Mouse (Mus musculus): ENCODE data around the gene Gm48551. TPM values are rescaled to one million over a fixed set of nuclear protein-coding genes. Genes with fewer than 3 reads are reported as not detected.

Gene Gm48551
- total RNA-seq, 2 experiments from 2014 or later: 3.7 TPM; not detected in 1

DNA sequence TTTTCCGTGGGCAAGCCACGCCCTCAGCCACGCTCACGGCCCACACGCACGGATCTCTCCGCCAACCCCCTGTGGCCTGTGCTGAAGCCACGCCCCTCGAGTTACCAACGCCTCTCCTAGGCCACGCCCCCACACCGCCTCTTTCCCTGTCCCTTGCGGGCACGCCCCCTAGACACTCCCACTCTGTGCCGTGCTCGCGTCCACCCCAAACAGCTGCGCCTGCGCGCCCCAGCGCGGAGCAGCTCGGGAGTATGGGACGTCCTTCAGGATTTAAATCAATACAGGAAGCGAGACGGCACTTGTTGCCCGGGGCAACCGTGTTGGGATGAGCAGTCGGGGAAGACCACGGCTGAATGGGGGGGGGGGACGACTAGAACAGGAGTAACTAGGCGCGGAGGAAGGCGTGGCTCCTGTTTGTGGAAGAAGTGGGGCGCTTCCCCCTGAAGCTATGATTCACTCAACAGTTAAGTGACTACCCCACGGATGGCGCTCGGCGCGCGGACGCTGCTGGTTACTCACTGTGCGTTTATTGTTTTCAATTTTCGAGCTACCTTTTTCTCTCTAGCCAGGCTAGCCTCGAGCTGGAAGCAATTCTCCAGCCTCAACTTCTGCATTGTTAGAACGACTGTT lies 5.6 kb upstream of the Gm48551 start:
- peak; percentile 61 for ATAC-seq (replicated peaks; ENCODE audit: low FRiP score, poor library complexity, severe bottlenecking)

DNA sequence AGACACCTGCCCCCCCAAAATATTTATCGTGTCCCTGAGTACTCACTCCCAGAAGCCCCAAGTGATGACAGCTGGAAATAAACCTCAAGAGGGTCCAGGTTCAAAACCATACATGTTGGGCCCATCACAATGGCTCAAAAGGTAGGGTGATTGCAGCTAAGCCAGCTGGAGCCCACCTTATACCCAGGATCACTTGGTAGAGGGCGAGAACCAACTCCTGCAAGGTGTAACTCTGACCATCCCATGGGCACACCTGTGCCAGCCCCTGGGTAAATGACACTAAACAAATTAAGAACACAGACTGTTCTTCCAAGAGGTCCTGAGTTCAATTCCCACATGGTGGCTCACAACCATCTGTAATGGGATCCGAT lies 5.1 kb upstream of the Gm48551 start:
- no peak for ATAC-seq (replicated peaks; ENCODE audit: low FRiP score, poor library complexity, severe bottlenecking)

DNA sequence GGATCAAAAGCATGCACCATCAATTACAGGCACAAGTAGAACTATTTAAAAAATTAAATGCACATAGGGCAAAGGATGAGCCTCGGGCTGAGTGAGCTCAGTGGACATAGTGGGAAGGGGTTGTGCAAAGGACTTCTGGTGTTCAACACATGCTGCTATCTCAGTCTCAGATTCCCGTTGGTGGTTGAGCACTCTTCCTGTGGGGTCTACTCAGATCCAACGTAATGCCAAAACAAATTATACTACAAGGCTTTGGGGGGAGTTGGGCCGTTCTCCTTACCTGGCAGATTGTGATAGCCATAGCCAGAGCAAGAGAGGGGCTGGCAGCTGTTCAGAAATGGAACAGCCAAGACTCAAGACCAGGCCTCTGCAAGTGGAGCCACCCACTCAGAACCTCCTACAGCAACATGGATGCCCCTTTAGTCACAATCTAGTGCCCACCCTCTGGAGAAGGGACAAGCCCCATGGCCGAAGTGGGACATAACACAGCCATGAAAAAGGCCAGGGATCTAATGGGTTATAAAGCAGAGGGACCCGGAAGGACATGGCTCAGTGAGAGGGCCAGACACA lies 4.4 kb upstream of the Gm48551 start:
- no peak for ATAC-seq (replicated peaks; ENCODE audit: low FRiP score, poor library complexity, severe bottlenecking)

DNA sequence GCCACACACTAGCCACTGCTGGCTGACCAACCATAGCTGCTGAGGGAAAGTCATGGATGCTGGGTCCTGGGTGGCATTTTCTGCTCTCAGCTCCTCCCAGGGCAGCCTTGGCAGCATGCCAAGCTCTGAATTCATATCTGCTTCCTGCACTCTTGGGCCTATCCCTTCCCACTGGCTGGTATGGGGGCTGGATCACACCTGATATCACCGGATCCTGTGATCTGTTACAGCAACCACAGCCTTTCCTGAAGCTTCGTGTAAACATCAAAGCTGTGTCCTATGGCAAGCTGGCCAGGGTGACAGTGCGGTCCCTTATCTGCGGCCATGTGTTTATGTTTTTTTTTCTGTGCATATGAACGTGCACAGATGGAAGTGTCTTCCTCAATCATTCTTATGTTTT lies 2.2 kb upstream of the Gm48551 start:
- ATAC-seq (replicated peaks; ENCODE audit: low FRiP score, poor library complexity, severe bottlenecking): peak; percentile 54

DNA sequence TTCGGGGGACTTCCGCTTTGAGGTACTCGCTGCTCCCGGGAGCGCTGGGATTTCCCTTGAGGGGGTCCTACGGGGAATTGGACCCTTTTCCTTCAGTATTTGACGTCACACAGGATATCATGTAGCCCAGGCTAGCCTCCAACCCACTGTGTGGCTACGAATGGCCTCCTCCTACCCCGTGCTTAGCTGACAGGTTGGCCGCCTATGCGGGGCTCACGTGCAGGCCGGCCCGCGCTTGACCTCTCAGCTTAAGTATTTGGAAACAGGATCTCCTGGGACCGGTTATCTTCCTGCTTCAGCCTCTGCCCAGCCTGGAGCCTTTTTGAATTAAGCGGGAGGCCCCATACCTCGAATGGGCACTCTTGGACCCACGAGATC lies 328 bp downstream of the Gm48551 start:
- ATAC-seq (replicated peaks; ENCODE audit: low FRiP score, poor library complexity, severe bottlenecking): no peak

DNA sequence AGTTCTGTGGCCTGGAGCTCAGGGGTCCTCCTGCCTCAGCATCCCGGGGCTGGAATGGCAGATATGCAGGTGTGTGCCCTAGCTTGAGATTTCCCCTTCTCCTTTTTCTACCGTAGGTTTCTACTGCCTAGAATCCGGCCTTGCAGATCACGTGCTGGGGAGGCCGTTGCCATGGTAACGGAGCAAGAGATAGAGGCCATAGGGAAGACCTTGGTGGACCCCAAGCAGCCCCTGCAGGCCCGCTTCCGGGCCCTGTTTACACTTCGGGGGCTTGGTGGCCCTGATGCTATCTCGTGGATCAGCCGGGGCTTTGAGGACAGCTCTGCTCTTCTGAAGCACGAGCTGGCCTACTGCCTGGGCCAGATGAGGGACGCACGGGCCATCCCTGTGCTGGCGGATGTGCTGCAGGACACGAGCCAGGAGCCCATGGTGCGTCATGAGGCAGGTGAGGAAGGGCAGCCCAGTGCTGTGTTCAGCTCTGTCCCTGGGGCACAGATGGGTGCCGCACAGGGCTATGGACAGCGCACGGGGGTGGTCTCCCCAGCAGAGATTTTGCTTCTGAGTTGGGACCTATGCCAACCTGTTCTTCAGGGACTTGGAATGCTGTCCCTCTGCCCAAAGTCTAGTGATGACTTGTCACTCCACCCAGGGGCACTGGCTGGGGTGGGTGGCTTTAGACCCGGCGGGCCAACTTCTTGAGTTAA lies 1.5 kb downstream of the Gm48551 start:
- ATAC-seq (replicated peaks; ENCODE audit: low FRiP score, poor library complexity, severe bottlenecking): no peak

DNA sequence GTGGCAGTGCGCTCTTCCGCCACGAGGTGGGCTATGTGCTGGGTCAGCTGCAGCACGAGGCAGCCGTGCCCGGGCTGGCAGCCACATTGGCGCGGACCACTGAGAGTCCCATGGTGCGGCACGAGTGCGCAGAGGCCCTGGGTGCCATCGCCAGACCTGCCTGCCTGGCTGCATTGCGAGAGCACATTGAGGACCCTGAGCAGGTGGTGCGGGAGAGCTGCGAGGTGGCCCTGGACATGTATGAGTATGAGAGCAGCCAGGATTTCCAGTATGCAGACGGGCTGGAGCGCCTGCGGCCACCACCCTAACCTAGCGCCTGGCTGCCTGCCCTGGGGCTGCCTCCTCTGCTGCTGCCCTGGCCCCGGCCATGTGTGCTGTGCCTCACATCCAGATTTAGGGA lies 3.5 kb downstream of the Gm48551 start:
- ATAC-seq (replicated peaks; ENCODE audit: low FRiP score, poor library complexity, severe bottlenecking): no peak

DNA sequence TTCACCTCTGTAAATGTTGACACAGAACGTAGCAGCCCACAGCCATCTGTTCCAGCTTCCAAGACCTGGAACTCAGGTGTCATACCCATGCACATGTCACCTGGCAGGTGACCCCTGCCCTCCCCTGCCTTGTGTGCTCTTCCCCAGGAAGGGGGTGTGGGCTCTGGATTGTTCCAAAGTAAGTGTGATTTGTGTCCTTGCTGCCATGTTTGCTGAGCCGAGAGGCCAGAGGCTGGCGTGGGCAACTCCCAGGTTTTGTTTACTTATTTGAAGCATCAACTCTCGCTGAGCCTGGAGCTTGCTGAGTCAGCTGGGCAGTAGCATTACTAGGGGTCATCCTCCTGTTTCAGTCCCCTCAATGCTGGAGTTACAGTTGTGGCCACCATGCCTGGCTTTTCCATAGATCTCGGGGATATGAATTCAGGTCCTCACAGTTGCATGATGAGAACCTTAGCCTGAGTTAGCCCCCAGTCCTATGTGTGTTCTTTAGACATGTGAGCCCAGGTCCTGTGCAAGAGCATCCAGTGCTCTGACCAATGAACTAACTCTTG lies 4.3 kb downstream of the Gm48551 start, which contains the start of gene Gm48552:
TSS of gene Gm48552 (plus strand) at position 501 of the 551 bp plus-strand sequence.
- no peak for ATAC-seq (replicated peaks; ENCODE audit: low FRiP score, poor library complexity, severe bottlenecking)

DNA sequence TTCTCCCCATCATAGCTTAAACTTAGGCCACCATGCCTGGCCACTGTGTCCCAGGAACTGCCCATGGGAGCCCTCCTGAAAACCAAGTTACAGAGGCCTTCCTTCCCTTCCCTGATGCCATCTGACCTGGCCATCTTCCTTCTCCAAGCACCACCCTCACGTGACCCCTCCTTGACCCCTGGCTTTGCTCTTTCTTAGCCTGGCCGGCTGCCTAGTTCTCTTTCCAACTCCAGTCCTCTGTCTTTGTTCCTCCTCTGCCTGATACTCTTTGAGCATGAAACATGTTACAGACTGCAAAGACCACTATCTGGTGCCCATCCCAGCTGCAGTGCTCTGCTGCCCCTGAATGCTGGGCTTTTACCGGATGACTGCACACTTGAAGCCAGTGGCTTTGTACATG lies 5.1 kb downstream of the Gm48551 start:
- no peak; the same call in 1 of the 2 replicates for ATAC-seq (replicated peaks; ENCODE audit: low FRiP score, poor library complexity, severe bottlenecking)

DNA sequence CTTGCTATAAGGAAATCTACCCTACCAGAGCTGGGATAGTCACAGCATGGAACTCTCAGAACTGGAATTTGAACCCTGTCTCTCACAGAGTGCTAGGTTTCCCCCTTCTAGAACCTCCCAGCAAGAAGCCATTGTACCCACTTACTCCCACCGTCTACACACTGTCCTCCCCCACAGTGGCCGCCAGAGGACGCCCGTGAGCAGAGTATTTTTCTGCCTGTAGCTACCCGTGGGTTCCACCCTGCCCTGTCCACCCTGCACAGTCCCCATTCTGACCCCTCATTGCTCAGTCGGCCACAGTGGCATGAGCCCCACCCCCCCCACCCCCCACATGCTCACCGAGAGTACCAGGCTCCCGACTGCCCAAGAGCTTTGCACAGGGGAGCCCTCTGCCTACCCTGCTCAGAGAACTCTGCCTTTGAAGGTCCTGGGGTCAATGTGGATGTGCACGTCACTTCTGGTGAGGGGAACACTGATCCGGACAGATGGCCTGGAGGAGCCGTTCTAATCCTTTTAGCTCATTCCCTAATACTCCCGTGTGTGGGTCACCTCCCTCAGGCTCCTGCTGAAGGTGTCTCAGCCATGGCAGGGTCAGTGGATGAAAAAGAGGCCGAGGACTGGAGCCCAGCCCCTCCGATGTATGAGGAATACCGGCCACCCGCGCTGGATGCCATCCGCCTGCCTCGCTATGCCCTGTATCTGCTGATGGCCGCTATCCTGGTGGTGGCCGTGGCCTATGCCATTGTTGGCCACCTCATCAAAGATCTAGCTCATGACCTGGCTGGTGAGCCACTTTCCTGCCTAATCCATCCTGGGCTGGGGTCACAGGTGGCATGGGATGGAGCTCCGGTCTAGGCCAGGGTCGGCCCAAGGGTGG lies 5.8 kb downstream of the Gm48551 start:
- ATAC-seq (replicated peaks; ENCODE audit: low FRiP score, poor library complexity, severe bottlenecking): peak; percentile 48

DNA sequence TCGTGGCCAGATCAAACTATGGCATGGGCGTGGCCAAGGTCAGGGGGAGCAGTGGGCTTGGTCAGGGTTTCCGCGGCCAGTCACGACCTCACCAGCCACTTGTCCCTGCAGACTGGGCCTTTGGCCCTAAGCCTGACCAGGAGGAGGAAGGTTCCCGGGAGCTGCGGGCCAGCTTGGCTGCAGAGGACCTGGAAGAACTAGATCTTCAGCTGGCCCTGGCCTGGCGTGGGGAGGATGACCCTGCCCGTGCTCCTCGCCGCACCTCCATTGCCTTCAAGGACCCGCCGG lies 6.4 kb downstream of the Gm48551 start:
- no peak for ATAC-seq (replicated peaks; ENCODE audit: low FRiP score, poor library complexity, severe bottlenecking)

DNA sequence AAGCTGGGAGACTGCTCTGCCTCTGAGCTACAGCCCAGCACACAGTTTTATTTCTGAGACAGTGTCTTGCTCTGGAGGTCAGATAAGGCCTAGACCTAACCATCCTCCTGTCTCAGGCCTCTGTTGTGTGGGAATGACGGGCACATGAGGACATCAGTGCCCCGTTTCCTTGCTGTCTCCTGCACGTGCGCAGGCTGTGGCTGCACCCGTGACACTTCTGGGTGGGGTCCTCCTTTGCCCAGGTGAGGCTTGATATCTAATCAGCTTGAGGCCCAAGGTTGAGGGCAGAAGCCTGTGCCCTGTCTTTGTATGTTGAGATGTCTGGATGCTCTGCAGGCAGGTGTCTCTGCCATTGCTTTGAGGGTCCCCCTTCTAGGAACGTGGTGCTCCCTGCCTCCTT lies 8.0 kb downstream of the Gm48551 start:
- ATAC-seq (replicated peaks; ENCODE audit: low FRiP score, poor library complexity, severe bottlenecking): no peak

DNA sequence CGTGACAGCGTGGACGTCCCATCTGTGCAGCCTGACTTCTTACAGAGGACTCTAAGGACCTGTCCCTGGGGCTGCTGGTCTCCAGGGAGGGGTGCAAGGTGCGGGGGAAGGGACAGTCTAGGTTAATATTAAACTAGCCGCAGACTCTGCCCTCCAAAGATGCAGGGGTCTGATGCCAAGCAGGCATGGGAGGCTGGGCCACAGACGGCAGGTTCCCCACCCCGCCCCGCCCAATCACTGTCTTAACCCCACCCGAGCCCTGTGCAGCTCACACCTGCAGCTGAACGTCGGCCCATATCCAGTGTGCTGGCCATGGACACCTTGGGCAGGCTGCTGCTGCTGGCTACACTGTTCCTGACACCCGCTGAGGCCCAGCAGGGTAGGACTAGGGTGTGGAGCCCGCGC lies 8.5 kb downstream of the Gm48551 start, which contains the start of gene Smim24:
TSS of gene Smim24 (plus strand) at position 271 of the 405 bp plus-strand sequence.
- no peak for ATAC-seq (replicated peaks; ENCODE audit: low FRiP score, poor library complexity, severe bottlenecking)

DNA sequence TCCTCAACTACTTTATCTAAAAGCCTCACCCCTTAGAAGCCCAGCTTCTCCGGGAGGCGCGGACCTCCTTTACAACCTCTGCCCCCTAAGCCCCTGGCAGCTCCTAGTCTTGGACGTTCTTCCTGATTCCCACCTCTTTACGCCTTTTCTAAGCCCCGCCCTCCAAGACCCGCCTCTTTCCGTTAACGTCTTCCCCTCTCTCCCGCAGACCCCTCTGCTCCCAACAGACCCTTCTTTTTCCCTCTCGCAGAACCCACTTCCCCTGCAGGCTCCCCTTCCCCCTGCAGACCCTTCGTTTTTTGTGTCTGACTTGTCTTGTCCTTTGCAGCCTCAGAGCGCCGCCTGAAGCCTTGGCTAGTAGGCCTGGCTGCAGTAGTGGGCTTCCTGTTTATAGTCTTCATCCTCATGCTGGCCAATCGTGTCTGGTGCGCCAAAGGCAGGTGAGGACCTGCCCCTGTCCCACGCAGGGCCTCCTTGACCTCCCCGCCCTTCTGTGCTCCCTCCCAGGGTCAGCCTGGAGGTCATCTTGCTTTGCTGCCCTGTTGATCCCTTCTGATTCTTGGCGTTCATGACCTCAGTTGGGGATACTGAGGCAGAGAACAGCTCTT lies 9.3 kb downstream of the Gm48551 start:
- no peak for ATAC-seq (replicated peaks; ENCODE audit: low FRiP score, poor library complexity, severe bottlenecking)

DNA sequence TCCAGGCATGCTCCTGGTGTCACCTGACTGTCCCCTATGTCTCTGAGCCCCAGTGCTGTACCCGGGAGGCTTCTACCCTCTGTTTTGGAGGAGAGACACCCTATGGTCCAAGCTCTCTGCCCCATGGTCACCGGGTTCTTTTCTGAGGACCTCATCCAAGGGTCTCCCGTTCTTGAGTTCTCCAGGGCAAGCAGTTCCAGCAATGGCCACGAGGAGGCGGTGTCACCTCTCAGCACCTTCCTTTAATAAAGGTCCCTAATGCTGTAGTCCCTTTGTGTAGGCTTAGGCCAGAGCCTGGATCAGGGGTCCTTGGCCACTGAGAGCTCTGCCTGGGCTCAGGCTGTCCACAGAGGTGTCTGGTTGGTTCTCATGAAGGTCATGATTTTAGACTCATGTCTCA lies 10.9 kb downstream of the Gm48551 start:
- ATAC-seq (replicated peaks; ENCODE audit: low FRiP score, poor library complexity, severe bottlenecking): peak; percentile 69

DNA sequence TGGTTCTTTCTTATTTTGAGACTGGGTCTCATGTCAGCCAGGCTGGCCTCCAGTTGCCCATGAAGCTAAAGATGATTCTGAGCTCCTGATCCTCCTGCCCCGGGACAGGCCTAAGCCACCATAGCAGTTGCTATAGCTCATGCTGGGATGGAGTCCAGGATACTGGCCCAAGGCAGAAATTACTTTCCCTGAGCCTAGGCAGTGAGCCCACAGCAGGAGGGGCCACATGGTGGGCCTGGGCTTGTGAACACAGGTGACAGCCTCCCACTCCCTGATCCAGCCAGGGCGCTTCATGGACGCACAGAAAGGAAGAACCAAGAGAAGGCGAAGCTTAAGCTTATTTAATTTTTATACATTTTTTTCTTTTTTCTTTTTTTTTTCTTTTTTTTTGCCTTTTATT lies 11.6 kb downstream of the Gm48551 start:
- no peak for ATAC-seq (replicated peaks; ENCODE audit: low FRiP score, poor library complexity, severe bottlenecking)

DNA sequence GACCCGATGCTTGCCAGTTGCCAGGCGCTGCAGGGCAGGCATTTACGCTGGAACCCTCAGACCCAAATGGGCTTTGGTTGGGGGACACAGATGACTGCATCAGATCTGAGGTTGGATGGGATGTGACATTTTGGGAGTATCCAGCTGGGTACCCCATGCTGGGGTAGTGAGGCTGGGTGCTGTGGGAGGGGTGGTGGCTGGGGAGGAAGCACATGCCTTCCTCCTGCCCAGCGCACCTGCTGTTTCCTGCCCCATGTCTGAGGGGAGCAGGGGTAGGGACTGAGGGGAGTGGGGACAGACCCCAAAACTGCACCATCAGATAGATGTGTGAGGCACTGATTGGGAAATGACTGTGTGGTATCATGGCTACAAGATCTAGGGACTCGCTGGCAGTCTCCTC lies 12.5 kb downstream of the Gm48551 start:
- ATAC-seq (replicated peaks; ENCODE audit: low FRiP score, poor library complexity, severe bottlenecking): no peak

DNA sequence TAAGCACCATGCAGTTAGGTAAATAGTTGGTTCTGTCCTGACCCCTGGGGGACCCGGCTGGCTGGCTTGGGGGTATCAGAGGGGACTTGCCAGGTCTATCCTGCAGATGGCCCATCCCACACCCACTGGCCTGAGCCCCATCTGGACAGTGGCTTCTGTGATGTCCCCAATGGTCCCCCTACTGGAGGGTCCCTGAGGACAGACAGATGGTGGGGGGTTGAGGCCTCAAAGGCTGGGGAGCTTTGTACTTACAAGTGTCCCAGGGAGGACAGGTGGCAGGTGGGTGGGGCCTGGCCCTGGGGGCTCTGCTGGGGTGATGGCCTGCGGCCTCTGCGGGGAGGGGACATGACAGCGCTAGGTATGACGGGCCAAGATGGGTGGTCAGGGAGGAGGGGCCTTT lies 15.0 kb downstream of the Gm48551 start:
- ATAC-seq (replicated peaks; ENCODE audit: low FRiP score, poor library complexity, severe bottlenecking): no peak

DNA sequence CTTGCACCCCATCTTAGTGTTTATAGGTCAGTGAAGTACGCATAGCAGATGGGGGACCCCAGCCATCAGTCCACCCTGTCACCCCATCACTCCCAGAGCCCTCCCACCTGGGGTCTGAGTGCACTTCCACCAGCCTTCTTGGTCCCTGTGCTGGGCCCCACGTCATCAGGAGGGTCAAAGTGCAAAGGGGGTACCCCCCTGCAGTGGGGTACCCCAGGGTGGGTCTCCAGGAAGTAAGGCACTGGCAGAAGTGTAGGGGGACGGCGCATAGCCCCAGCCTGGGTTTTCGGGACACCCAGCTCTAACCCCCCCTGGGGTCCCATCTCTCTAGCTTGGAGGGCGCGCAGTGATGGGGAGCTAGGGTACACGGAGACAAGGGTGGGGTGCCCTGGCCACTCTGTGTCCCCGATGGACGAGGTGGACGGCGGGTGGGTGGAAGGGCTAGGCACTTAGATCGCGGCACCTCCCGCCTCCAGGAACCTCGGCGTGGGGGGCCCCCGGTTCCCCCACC lies 15.6 kb downstream of the Gm48551 start:
- no peak for ATAC-seq (replicated peaks; ENCODE audit: low FRiP score, poor library complexity, severe bottlenecking)

Data from erythroblast, adult 5-6 weeks (primary cell).